Mouse (Mus musculus) MEL (cell line): ENCODE results near the gene Cntd1. TPM values are rescaled to one million over a fixed set of nuclear protein-coding genes. Genes with fewer than 3 reads are reported as not detected.

Experiments
- DNase-seq: peaks from one replicate; pipeline ENCODE4 v3.0.0; 2011; ENCODE audit warnings: low read depth, low spot score
- H3K27ac ChIP-seq: 2 replicates; pipeline ENCODE4 v1.5.1; 2012; ENCODE audit warnings: low read depth, mild to moderate bottlenecking, control low read depth, low read length, moderate library complexity; ENCODE audit not compliant: control insufficient read depth
- H3K27me3 ChIP-seq, 2 experiments: fragments of 150-350 bp in 1 of 2; sonication (generic) in 1 of 2; 2 replicates each; pipeline ENCODE4 v1.6.1; 2012; ENCODE audit warnings: low read length in 2 of 2, mild to moderate bottlenecking in 2 of 2, improper control_type of control experiment in 1 of 2, moderate library complexity in 1 of 2; ENCODE audit not compliant: insufficient read depth in 2 of 2, control insufficient read depth in 1 of 2
- H3K36me3 ChIP-seq, 2 experiments: 2 replicates each; pipeline ENCODE4 v1.6.1; 2012 to 2014; ENCODE audit warnings: low read length in 2 of 2, improper control_type of control experiment in 1 of 2, inconsistent platforms in 1 of 2, mild to moderate bottlenecking in 1 of 2; ENCODE audit not compliant: insufficient read depth in 2 of 2, control insufficient read depth in 1 of 2
- H3K4me1 ChIP-seq, 2 experiments: fragments of 150-350 bp in 1 of 2; sonication (generic) in 1 of 2; 2 replicates each; pipeline ENCODE4 v1.6.1; 2012; ENCODE audit warnings: low read length in 2 of 2, improper control_type of control experiment in 1 of 2, mild to moderate bottlenecking in 1 of 2; ENCODE audit not compliant: insufficient read depth in 2 of 2, control insufficient read depth in 1 of 2
- H3K4me3 ChIP-seq, 2 experiments: fragments of 150-350 bp in 1 of 2; sonication (generic) in 1 of 2; 2 replicates each; pipeline ENCODE4 v1.5.1; 2012; ENCODE audit warnings: low read depth in 2 of 2, low read length in 2 of 2, mild to moderate bottlenecking in 2 of 2, moderate library complexity in 2 of 2, control low read depth in 1 of 2, improper control_type of control experiment in 1 of 2; ENCODE audit not compliant: control insufficient read depth in 1 of 2, insufficient read depth in 1 of 2
- H3K79me2 ChIP-seq: 2 replicates; pipeline ENCODE4 v1.6.1; 2012; ENCODE audit warnings: mild to moderate bottlenecking, low read length, moderate library complexity; ENCODE audit not compliant: control insufficient read depth, poor library complexity, insufficient read depth
- H3K9ac ChIP-seq: 2 replicates; pipeline ENCODE4 v1.6.1; 2012; ENCODE audit warnings: low read depth, mild to moderate bottlenecking, control low read depth, low read length, moderate library complexity; ENCODE audit not compliant: control insufficient read depth, poor library complexity, severe bottlenecking
- H3K9me3 ChIP-seq: fragments of 150-350 bp; sonication (generic); replicated peaks from 2 replicates; pipeline ENCODE4 v1.6.1; 2012; ENCODE audit warnings: mild to moderate bottlenecking, low read length, improper control_type of control experiment, moderate library complexity; ENCODE audit not compliant: insufficient read depth
- CHD1 ChIP-seq: IDR thresholded peaks from 2 replicates; pipeline ENCODE4 v1.6.1; 2012; ENCODE audit warnings: low read depth, mild to moderate bottlenecking, inconsistent platforms, low read length, improper control_type of control experiment
- CHD2 ChIP-seq: IDR thresholded peaks from 2 replicates; pipeline ENCODE4 v1.6.1; 2011; ENCODE audit warnings: low read length, improper control_type of control experiment
- E2F4 ChIP-seq: IDR thresholded peaks from 2 replicates; pipeline ENCODE4 v1.6.1; 2011; ENCODE audit warnings: low read depth, low read length, improper control_type of control experiment, borderline replicate concordance
- ELF1 ChIP-seq: IDR thresholded peaks from 2 replicates; pipeline ENCODE4 v1.6.1; 2014; ENCODE audit warnings: low read depth, mild to moderate bottlenecking, inconsistent platforms, low read length, improper control_type of control experiment, moderate library complexity
- EP300 ChIP-seq, 2 experiments: IDR thresholded peaks; 2 replicates each; pipeline ENCODE4 v1.6.1; 2011; ENCODE audit warnings: improper control_type of control experiment in 2 of 2, low read length in 2 of 2, low read depth in 1 of 2, mild to moderate bottlenecking in 1 of 2
- ETS1 ChIP-seq: IDR thresholded peaks from 2 replicates; pipeline ENCODE4 v1.6.1; 2012; ENCODE audit warnings: low read depth, mild to moderate bottlenecking, inconsistent platforms, low read length, improper control_type of control experiment, moderate library complexity
- GABPA ChIP-seq: IDR thresholded peaks from 2 replicates; pipeline ENCODE4 v1.6.1; 2012; ENCODE audit warnings: low read depth, mild to moderate bottlenecking, inconsistent platforms, low read length, improper control_type of control experiment, moderate library complexity
- HCFC1 ChIP-seq: IDR thresholded peaks from 2 replicates; pipeline ENCODE4 v1.6.1; 2012; ENCODE audit warnings: low read depth, mild to moderate bottlenecking, inconsistent platforms, low read length, improper control_type of control experiment, moderate library complexity
- JUND ChIP-seq: IDR thresholded peaks from 2 replicates; pipeline ENCODE4 v1.6.1; 2011; ENCODE audit warnings: low read depth, mild to moderate bottlenecking, improper control_type of control experiment, low read length
- KAT2A ChIP-seq: conservative IDR thresholded peaks from 2 replicates; pipeline ENCODE4 v1.6.1; 2012; ENCODE audit warnings: low read depth, low read length, improper control_type of control experiment, inconsistent platforms
- MAFK ChIP-seq: IDR thresholded peaks from 2 replicates; pipeline ENCODE4 v1.6.1; 2011; ENCODE audit warnings: low read depth, mild to moderate bottlenecking, low read length, improper control_type of control experiment, borderline replicate concordance
- MAX ChIP-seq: IDR thresholded peaks from 2 replicates; pipeline ENCODE4 v1.6.1; 2011; ENCODE audit warnings: low read length, improper control_type of control experiment
- MAZ ChIP-seq: IDR thresholded peaks from 2 replicates; pipeline ENCODE4 v1.6.1; 2012; ENCODE audit warnings: low read depth, mild to moderate bottlenecking, inconsistent platforms, low read length, improper control_type of control experiment
- MEF2A ChIP-seq: IDR thresholded peaks from 2 replicates; pipeline ENCODE4 v1.6.1; 2014; ENCODE audit warnings: low read depth, mild to moderate bottlenecking, inconsistent platforms, low read length, improper control_type of control experiment; ENCODE audit not compliant: poor library complexity, insufficient replicate concordance, severe bottlenecking; ENCODE audit errors: extremely low read depth
- MXI1 ChIP-seq: IDR thresholded peaks from 2 replicates; pipeline ENCODE4 v1.6.1; 2011; ENCODE audit warnings: mild to moderate bottlenecking, low read depth, low read length, improper control_type of control experiment
- MYB ChIP-seq: IDR thresholded peaks from 2 replicates; pipeline ENCODE4 v1.6.1; 2011; ENCODE audit warnings: mild to moderate bottlenecking, low read depth, low read length, improper control_type of control experiment
- NELFE ChIP-seq: IDR thresholded peaks from 2 replicates; pipeline ENCODE4 v1.6.1; 2011; ENCODE audit warnings: low read depth, low read length, improper control_type of control experiment
- NRF1 ChIP-seq: IDR thresholded peaks from 2 replicates; pipeline ENCODE4 v1.6.1; 2014; ENCODE audit warnings: low read depth, mild to moderate bottlenecking, inconsistent platforms, low read length, improper control_type of control experiment, moderate library complexity; ENCODE audit not compliant: poor library complexity, insufficient read depth, severe bottlenecking
- POLR2AphosphoS2 ChIP-seq: IDR thresholded peaks from 2 replicates; pipeline ENCODE4 v1.6.1; 2011; ENCODE audit warnings: low read length, improper control_type of control experiment
- RAD21 ChIP-seq: IDR thresholded peaks from 2 replicates; pipeline ENCODE4 v1.6.1; 2011; ENCODE audit warnings: mild to moderate bottlenecking, low read depth, low read length, improper control_type of control experiment
- RCOR1 ChIP-seq: IDR thresholded peaks from 2 replicates; pipeline ENCODE4 v1.6.1; 2012; ENCODE audit warnings: low read depth, mild to moderate bottlenecking, inconsistent platforms, low read length, improper control_type of control experiment
- SIN3A ChIP-seq: IDR thresholded peaks from 2 replicates; pipeline ENCODE4 v1.6.1; 2012; ENCODE audit warnings: low read length, improper control_type of control experiment, inconsistent platforms
- SMC3 ChIP-seq: IDR thresholded peaks from 2 replicates; pipeline ENCODE4 v1.6.1; 2011; ENCODE audit warnings: low read depth, low read length, improper control_type of control experiment
- TAL1 ChIP-seq: IDR thresholded peaks from 2 replicates; pipeline ENCODE4 v1.6.1; 2012; ENCODE audit warnings: mild to moderate bottlenecking, inconsistent platforms, low read length, moderate library complexity, mixed read lengths
- TBP ChIP-seq: IDR thresholded peaks from 2 replicates; pipeline ENCODE4 v1.8.0; 2011; ENCODE audit warnings: low read depth, low read length, improper control_type of control experiment
- TCF12 ChIP-seq: IDR thresholded peaks from 2 replicates; pipeline ENCODE4 v1.6.1; 2014; ENCODE audit warnings: low read depth, mild to moderate bottlenecking, inconsistent platforms, low read length, improper control_type of control experiment, moderate library complexity
- UBTF ChIP-seq: IDR thresholded peaks from 2 replicates; pipeline ENCODE4 v1.6.1; 2012; ENCODE audit warnings: low read depth, mild to moderate bottlenecking, inconsistent platforms, low read length, improper control_type of control experiment, moderate library complexity, borderline replicate concordance; ENCODE audit not compliant: insufficient read depth
- USF1 ChIP-seq: IDR thresholded peaks from 2 replicates; pipeline ENCODE4 v1.6.1; 2014; ENCODE audit warnings: low read depth, mild to moderate bottlenecking, inconsistent platforms, low read length, improper control_type of control experiment, moderate library complexity
- ZKSCAN1 ChIP-seq: IDR thresholded peaks from 2 replicates; pipeline ENCODE4 v1.6.1; 2012; ENCODE audit warnings: low read depth, mild to moderate bottlenecking, inconsistent platforms, low read length, improper control_type of control experiment, moderate library complexity
- ZMIZ1 ChIP-seq: IDR thresholded peaks from 2 replicates; pipeline ENCODE4 v1.6.1; 2012; ENCODE audit warnings: low read depth, mild to moderate bottlenecking, inconsistent platforms, low read length, improper control_type of control experiment, moderate library complexity
- ZNF384 ChIP-seq: IDR thresholded peaks from 2 replicates; pipeline ENCODE4 v1.6.1; 2012; ENCODE audit warnings: low read depth, mild to moderate bottlenecking, inconsistent platforms, low read length, improper control_type of control experiment
- polyA plus RNA-seq, 2 experiments: library from polyadenylated mRNA; stranded (reverse) in 1 of 2; unstranded in 1 of 2; fragments of >175 nt in 1 of 2; fragments of >200 nt in 1 of 2; gene quantifications; 2 replicates each; pipeline versions ENCODE4 v1.2.1 to v1.2.4; 2012; ENCODE audit warnings: low replicate concordance in 2 of 2, low read depth in 1 of 2; ENCODE audit not compliant: insufficient read length in 2 of 2, insufficient read depth in 1 of 2, missing spikeins in 1 of 2
- total RNA-seq: library from RNA; depleted of rRNA; stranded (reverse); fragments of 300-350 nt; gene quantifications from 2 replicates; pipeline ENCODE4 v1.2.3, GENCODE M21; 2012

The Cntd1 gene
- total and polyA plus RNA-seq, 3 experiments, result 0.84 to 2.4 TPM; not detected in 1

GRCm38 (mm10) chr11:101259261-101259712 is 19.5 kb upstream of the Cntd1 start (continued):
- TF ChIP-seq POLR2AphosphoS2 (no peak), JUND (no peak), MAX (no peak), MYB (no peak), KAT2A (no peak), SMC3 (no peak), TBP (peak; percentile 82)

GRCm38 (mm10) chr11:101259948-101260825 is 18.6 kb upstream of the Cntd1 start, which contains the start of gene Wnk4:
Gene Wnk4, plus strand, starts transcription at chr11:101260567.
- peak within 1 kb of the TSS; percentile 80 for H3K9ac ChIP-seq
- H3K4me3 ChIP-seq, result peak within 1 kb of the TSS; percentile 72 to 80
- no peaks in the 10 kb centered on the region for H3K9me3 ChIP-seq
- peak within 1 kb of the TSS; percentile 23 for H3K27ac ChIP-seq
- peaks cover 3% of the 10 kb centered on the region; the same call in 1 of the 2 replicates for H3K79me2 ChIP-seq
- H3K27me3 ChIP-seq, result no peaks in the 10 kb centered on the region; a peak in 1 of 4 replicates
- DNase-seq, result peak; percentile 78
- H3K36me3 ChIP-seq, result peaks cover 0 to 10% of the 10 kb centered on the region in 2 experiments; a peak in 2 of 4 replicates
- H3K4me1 ChIP-seq, result peaks cover 3 to 20% of the 10 kb centered on the region in 2 experiments; a peak in 3 of 4 replicates
- no peak for TF ChIP-seq RAD21
- TF ChIP-seq ZKSCAN1, result no peak
- TF ChIP-seq SIN3A, result peak; percentile 53
- TF ChIP-seq SMC3, result peak; percentile 26; the same call in 1 of the 2 replicates
- no peak for TF ChIP-seq UBTF
- no peak for TF ChIP-seq E2F4
- TF ChIP-seq MXI1, result no peak; the same call in 1 of the 2 replicates
- TF ChIP-seq ZNF384, result no peak
- TF ChIP-seq TAL1, result peak; percentile 93
- TF ChIP-seq ELF1, result no peak
- TF ChIP-seq NRF1, result no peak
- TF ChIP-seq MAFK, result no peak
- TF ChIP-seq MEF2A, result no peak
- no peak for TF ChIP-seq JUND
- TF ChIP-seq GABPA, result no peak
- TF ChIP-seq TBP, result no peak
- TF ChIP-seq EP300 (IDR thresholded peaks at IDR 0.05; ENCODE audit: low read depth in 1 of 2, low read length in 2 of 2), result peak; percentile 76 to 83
- TF ChIP-seq NELFE, result no peak; the same call in 1 of the 2 replicates
- TF ChIP-seq ETS1, result peak; percentile 40; the same call in 1 of the 2 replicates
- TF ChIP-seq TCF12, result peak; percentile 89
- no peak for TF ChIP-seq ZMIZ1
- no peak for TF ChIP-seq CHD1
- peak; percentile 63 for TF ChIP-seq RCOR1
- TF ChIP-seq CHD2, result peak; percentile 68
- peak; percentile 58 for TF ChIP-seq HCFC1
- TF ChIP-seq MAX, result peak; percentile 43; the same call in 1 of the 2 replicates
- TF ChIP-seq USF1, result no peak
- peak; percentile 75 for TF ChIP-seq MAZ
- no peak; the same call in 1 of the 2 replicates for TF ChIP-seq POLR2AphosphoS2
- TF ChIP-seq MYB, result peak; percentile 28; the same call in 1 of the 2 replicates
